Mouse (Mus musculus): Measurements from ENCODE around the gene Plekhs1. TPM values are rescaled to one million over a fixed set of nuclear protein-coding genes. Genes with fewer than 3 reads are reported as not detected.

Gene Plekhs1
- total and polyA plus RNA-seq, 3 experiments: 0.84 to 0.85 TPM; not detected in 1

DNA sequence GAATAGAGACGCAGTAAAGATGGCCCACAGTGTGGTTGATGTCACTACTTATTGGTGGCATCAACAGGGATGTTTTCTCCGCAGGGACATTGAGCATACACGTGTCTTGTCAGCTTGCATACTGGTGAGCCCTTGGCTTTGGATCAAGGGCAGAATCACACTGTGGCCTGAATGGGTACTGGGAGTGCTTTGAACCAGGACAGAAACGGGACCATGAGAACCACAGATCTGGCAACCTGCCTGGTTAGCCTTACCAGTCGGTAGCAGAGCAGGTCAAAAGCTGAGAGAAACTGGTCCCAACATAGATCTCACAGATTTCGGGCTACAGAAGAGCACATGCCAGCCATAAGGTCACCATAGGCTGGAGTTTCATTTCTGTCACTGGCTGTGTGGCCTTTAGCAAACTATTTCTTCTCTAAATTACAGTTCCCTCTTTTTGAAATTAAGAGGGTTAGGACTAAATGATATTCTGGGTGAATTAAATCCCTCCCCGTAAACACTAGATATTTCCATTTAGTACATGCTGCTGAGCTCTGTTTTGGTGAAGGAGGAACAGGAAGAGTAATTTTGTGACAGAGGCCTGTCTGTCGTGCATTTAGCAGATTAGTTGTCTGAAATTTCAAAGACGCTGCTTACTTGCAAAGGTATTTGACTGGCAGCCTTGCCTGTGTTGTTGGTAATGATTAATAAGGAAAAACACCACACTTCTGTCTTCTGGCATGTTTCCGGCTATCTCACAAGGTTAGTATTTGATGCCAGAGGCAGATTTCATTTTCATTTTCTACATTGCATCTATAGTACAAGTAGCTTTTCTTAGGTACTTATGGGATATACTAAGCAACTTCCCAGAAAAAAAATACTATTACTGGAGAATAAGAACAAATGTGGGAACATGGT is 2.0 kb upstream of the Plekhs1 start (continued):
- no peak for TF ChIP-seq NRF1 (IDR thresholded peaks at IDR 0.05; ENCODE audit: insufficient read depth, low read depth, low read length, poor library complexity, severe bottlenecking)
- no peak for TF ChIP-seq POLR2A (IDR thresholded peaks at IDR 0.05; ENCODE audit: control insufficient read depth in 1 of 2, insufficient read depth in 1 of 2, low read depth in 1 of 2, low read length in 2 of 2, poor library complexity in 1 of 2)
- no peak for TF ChIP-seq POLR2AphosphoS5 (IDR thresholded peaks at IDR 0.05; ENCODE audit: borderline replicate concordance, low read depth, low read length)
- no peak for TF ChIP-seq UBTF (IDR thresholded peaks at IDR 0.05; ENCODE audit: borderline replicate concordance, insufficient read depth, low read depth, low read length)
- no peak for TF ChIP-seq MEF2A (IDR thresholded peaks at IDR 0.05; ENCODE audit: extremely low read depth, insufficient replicate concordance, low read depth, low read length, poor library complexity, severe bottlenecking)
- no peak for TF ChIP-seq TBP (IDR thresholded peaks at IDR 0.05; ENCODE audit: low read depth, low read length)

DNA sequence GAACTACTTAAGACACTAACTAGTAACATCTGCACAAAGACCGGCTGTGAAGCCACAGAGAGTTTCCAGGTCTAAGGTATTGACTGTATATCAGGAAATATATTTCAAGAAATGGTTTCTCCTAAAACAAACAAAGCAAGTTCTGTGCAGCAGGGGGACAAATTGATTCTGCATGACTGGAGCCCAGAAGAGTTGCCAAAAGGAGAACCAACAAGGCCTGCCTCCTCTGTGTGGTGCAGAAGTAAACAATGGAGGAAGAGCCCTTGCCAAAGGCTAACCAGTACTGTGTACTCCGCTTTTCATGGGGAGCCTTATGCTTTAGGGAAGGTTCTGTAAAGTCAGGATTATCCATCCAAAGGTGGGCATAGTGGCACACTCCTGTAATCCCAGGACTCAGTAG is 1.2 kb upstream of the Plekhs1 start:
- H3K9me3 ChIP-seq (replicated peaks; ENCODE audit: insufficient read depth, low read length): no peaks in the 10 kb centered on the region
- peak; percentile 82 for DNase-seq (ENCODE audit: low read depth, low spot score)
- no peaks in the 10 kb centered on the region for H3K79me2 ChIP-seq (ENCODE audit: control insufficient read depth, insufficient read depth, low read length, poor library complexity)
- no peak overlapping the region for H3K9ac ChIP-seq (ENCODE audit: control insufficient read depth, low read depth, low read length, poor library complexity, severe bottlenecking)
- peaks cover 53 to 70% of the 10 kb centered on the region in 2 experiments for H3K4me1 ChIP-seq (ENCODE audit: control insufficient read depth in 1 of 2, insufficient read depth in 2 of 2, low read length in 2 of 2)
- H3K27me3 ChIP-seq (ENCODE audit: control insufficient read depth in 1 of 2, insufficient read depth in 2 of 2, low read length in 2 of 2): no peaks in the 10 kb centered on the region
- no peak overlapping the region for H3K4me3 ChIP-seq (ENCODE audit: control insufficient read depth in 1 of 2, insufficient read depth in 1 of 2, low read depth in 2 of 2, low read length in 2 of 2)
- peak overlapping the region; percentile 26; the same call in 1 of the 2 replicates for H3K27ac ChIP-seq (ENCODE audit: control insufficient read depth, low read depth, low read length)
- peaks cover 0 to 52% of the 10 kb centered on the region in 2 experiments; a peak in 2 of 4 replicates for H3K36me3 ChIP-seq (ENCODE audit: control insufficient read depth in 1 of 2, insufficient read depth in 2 of 2, low read length in 2 of 2)
- TF ChIP-seq SMC3 (IDR thresholded peaks at IDR 0.05; ENCODE audit: low read depth, low read length) (0 out of 2 replicates have a peak, but pooled peaks have one; percentile 3), TAL1 (IDR thresholded peaks at IDR 0.05; ENCODE audit: low read length) (no peak), CHD2 (IDR thresholded peaks at IDR 0.05; ENCODE audit: low read length) (no peak), NELFE (IDR thresholded peaks at IDR 0.05; ENCODE audit: low read depth, low read length) (no peak), GATA1 (IDR thresholded peaks at IDR 0.05; ENCODE audit: low read depth, low read length) (no peak), ZMIZ1 (IDR thresholded peaks at IDR 0.05; ENCODE audit: low read depth, low read length) (no peak), ZC3H11A (IDR thresholded peaks at IDR 0.05; ENCODE audit: low read depth, low read length) (no peak), POLR2AphosphoS5 (IDR thresholded peaks at IDR 0.05; ENCODE audit: borderline replicate concordance, low read depth, low read length) (no peak), ZKSCAN1 (IDR thresholded peaks at IDR 0.05; ENCODE audit: low read depth, low read length) (no peak), TCF12 (IDR thresholded peaks at IDR 0.05; ENCODE audit: low read depth, low read length) (no peak), MXI1 (IDR thresholded peaks at IDR 0.05; ENCODE audit: low read depth, low read length) (no peak), UBTF (IDR thresholded peaks at IDR 0.05; ENCODE audit: borderline replicate concordance, insufficient read depth, low read depth, low read length) (no peak), TBP (IDR thresholded peaks at IDR 0.05; ENCODE audit: low read depth, low read length) (0 out of 2 replicates have a peak, but pooled peaks have one; percentile 41), ETS1 (IDR thresholded peaks at IDR 0.05; ENCODE audit: low read depth, low read length) (no peak), CHD1 (IDR thresholded peaks at IDR 0.05; ENCODE audit: low read depth, low read length) (peak; percentile 63; the same call in 1 of the 2 replicates), ZNF384 (IDR thresholded peaks at IDR 0.05; ENCODE audit: low read depth, low read length) (peak; percentile 39; the same call in 1 of the 2 replicates), ELF1 (IDR thresholded peaks at IDR 0.05; ENCODE audit: low read depth, low read length) (no peak), BHLHE40 (IDR thresholded peaks at IDR 0.05; ENCODE audit: borderline replicate concordance, low read depth, low read length) (no peak), MYC (IDR thresholded peaks at IDR 0.05; ENCODE audit: low read depth, low read length) (0 out of 2 replicates have a peak, but pooled peaks have one; percentile 50), POLR2AphosphoS2 (IDR thresholded peaks at IDR 0.05; ENCODE audit: low read length) (no peak), MYB (IDR thresholded peaks at IDR 0.05; ENCODE audit: low read depth, low read length) (no peak), RAD21 (IDR thresholded peaks at IDR 0.05; ENCODE audit: low read depth, low read length) (no peak), HCFC1 (IDR thresholded peaks at IDR 0.05; ENCODE audit: low read depth, low read length) (peak; percentile 45; the same call in 1 of the 2 replicates), MAZ (IDR thresholded peaks at IDR 0.05; ENCODE audit: low read depth, low read length) (peak; percentile 39; the same call in 1 of the 2 replicates), E2F4 (IDR thresholded peaks at IDR 0.05; ENCODE audit: borderline replicate concordance, low read depth, low read length) (no peak), RCOR1 (IDR thresholded peaks at IDR 0.05; ENCODE audit: low read depth, low read length) (0 out of 2 replicates have a peak, but pooled peaks have one; percentile 24), SIN3A (IDR thresholded peaks at IDR 0.05; ENCODE audit: low read length) (peak; percentile 29; the same call in 1 of the 2 replicates), KAT2A (conservative IDR thresholded peaks at IDR 0.05; ENCODE audit: low read depth, low read length) (no peak), GABPA (IDR thresholded peaks at IDR 0.05; ENCODE audit: low read depth, low read length) (no peak)
